Mouse (Mus musculus): Measurements from ENCODE around the gene Gm21976. TPM values are rescaled to one million over a fixed set of nuclear protein-coding genes. Genes with fewer than 3 reads are reported as not detected.

The Gm21976 gene
- total RNA-seq, 2 experiments from 2014 or later = not detected

GRCm38 (mm10) chr13:98296072-98296471 is 16.4 kb downstream of the Gm21976 start:
- no peak for ATAC-seq (replicated peaks; ENCODE audit: low FRiP score, low TSS enrichment, poor library complexity, severe bottlenecking)

GRCm38 (mm10) chr13:98297883-98298482 is 18.3 kb downstream of the Gm21976 start:
- no peak for ATAC-seq (replicated peaks; ENCODE audit: low FRiP score, low TSS enrichment, poor library complexity, severe bottlenecking)

- peak; percentile 90 for ATAC-seq (replicated peaks; ENCODE audit: low FRiP score, low TSS enrichment, poor library complexity, severe bottlenecking)
Observed at GRCm38 (mm10) chr13:98298833-98299758, 19.4 kb downstream of the Gm21976 start.

GRCm38 (mm10) chr13:98305257-98305656 is 25.6 kb downstream of the Gm21976 start:
- ATAC-seq (replicated peaks; ENCODE audit: low FRiP score, low TSS enrichment, poor library complexity, severe bottlenecking) = no peak

GRCm38 (mm10) chr13:98306393-98306792 is 26.7 kb downstream of the Gm21976 start:
- ATAC-seq (replicated peaks; ENCODE audit: low FRiP score, low TSS enrichment, poor library complexity, severe bottlenecking) = no peak

- no peak for ATAC-seq (replicated peaks; ENCODE audit: low FRiP score, low TSS enrichment, poor library complexity, severe bottlenecking)
Observed at GRCm38 (mm10) chr13:98306852-98307475, 27.3 kb downstream of the Gm21976 start.

- ATAC-seq (replicated peaks; ENCODE audit: low FRiP score, low TSS enrichment, poor library complexity, severe bottlenecking) = no peak
Observed at GRCm38 (mm10) chr13:98308004-98308403, 28.3 kb downstream of the Gm21976 start.

- no peak for ATAC-seq (replicated peaks; ENCODE audit: low FRiP score, low TSS enrichment, poor library complexity, severe bottlenecking)
Observed at GRCm38 (mm10) chr13:98308724-98309123, 29.0 kb downstream of the Gm21976 start.

- ATAC-seq (replicated peaks; ENCODE audit: low FRiP score, low TSS enrichment, poor library complexity, severe bottlenecking) = no peak
Observed at GRCm38 (mm10) chr13:98311597-98311996, 31.9 kb downstream of the Gm21976 start.

GRCm38 (mm10) chr13:98313631-98314030 is 33.9 kb downstream of the Gm21976 start:
- ATAC-seq (replicated peaks; ENCODE audit: low FRiP score, low TSS enrichment, poor library complexity, severe bottlenecking) = no peak

GRCm38 (mm10) chr13:98315124-98315523 is 35.4 kb downstream of the Gm21976 start:
- no peak for ATAC-seq (replicated peaks; ENCODE audit: low FRiP score, low TSS enrichment, poor library complexity, severe bottlenecking)

- ATAC-seq (replicated peaks; ENCODE audit: low FRiP score, low TSS enrichment, poor library complexity, severe bottlenecking) = no peak
Observed at GRCm38 (mm10) chr13:98316140-98316479, 36.4 kb downstream of the Gm21976 start.

- peak; percentile 94 for ATAC-seq (replicated peaks; ENCODE audit: low FRiP score, low TSS enrichment, poor library complexity, severe bottlenecking)
Observed at GRCm38 (mm10) chr13:98316480-98317245, 37.0 kb downstream of the Gm21976 start, which contains the start of gene Btf3. Gene Btf3 (minus strand): TSS chr13:98317006.

GRCm38 (mm10) chr13:98317246-98317677 is 37.6 kb downstream of the Gm21976 start:
- 0 out of 2 replicates have a peak, but pooled peaks have one; percentile 11 for ATAC-seq (replicated peaks; ENCODE audit: low FRiP score, low TSS enrichment, poor library complexity, severe bottlenecking)

- no peak for ATAC-seq (replicated peaks; ENCODE audit: low FRiP score, low TSS enrichment, poor library complexity, severe bottlenecking)
Observed at GRCm38 (mm10) chr13:98317911-98318310, 38.2 kb downstream of the Gm21976 start.

GRCm38 (mm10) chr13:98325034-98325433 is 45.3 kb downstream of the Gm21976 start:
- ATAC-seq (replicated peaks; ENCODE audit: low FRiP score, low TSS enrichment, poor library complexity, severe bottlenecking) = no peak

GRCm38 (mm10) chr13:98332106-98332505 is 52.4 kb downstream of the Gm21976 start:
- ATAC-seq (replicated peaks; ENCODE audit: low FRiP score, low TSS enrichment, poor library complexity, severe bottlenecking) = peak; percentile 90

GRCm38 (mm10) chr13:98336205-98336604 is 56.5 kb downstream of the Gm21976 start:
- ATAC-seq (replicated peaks; ENCODE audit: low FRiP score, low TSS enrichment, poor library complexity, severe bottlenecking) = no peak

- no peak for ATAC-seq (replicated peaks; ENCODE audit: low FRiP score, low TSS enrichment, poor library complexity, severe bottlenecking)
Observed at GRCm38 (mm10) chr13:98340506-98340905, 60.8 kb downstream of the Gm21976 start.

All from megakaryocyte-erythroid progenitor cell, adult 5-6 weeks (primary cell).